Mouse (Mus musculus): Measurements from ENCODE around the gene Gm20388. TPM values are rescaled to one million over a fixed set of nuclear protein-coding genes. Genes with fewer than 3 reads are reported as not detected.
A peak's percentile ranks its signal among the peaks of the same experiment; 100 is the strongest.

The Gm20388 gene
- total RNA-seq, 2 experiments from 2014 or later: 6.8 to 7.8 TPM

DNA sequence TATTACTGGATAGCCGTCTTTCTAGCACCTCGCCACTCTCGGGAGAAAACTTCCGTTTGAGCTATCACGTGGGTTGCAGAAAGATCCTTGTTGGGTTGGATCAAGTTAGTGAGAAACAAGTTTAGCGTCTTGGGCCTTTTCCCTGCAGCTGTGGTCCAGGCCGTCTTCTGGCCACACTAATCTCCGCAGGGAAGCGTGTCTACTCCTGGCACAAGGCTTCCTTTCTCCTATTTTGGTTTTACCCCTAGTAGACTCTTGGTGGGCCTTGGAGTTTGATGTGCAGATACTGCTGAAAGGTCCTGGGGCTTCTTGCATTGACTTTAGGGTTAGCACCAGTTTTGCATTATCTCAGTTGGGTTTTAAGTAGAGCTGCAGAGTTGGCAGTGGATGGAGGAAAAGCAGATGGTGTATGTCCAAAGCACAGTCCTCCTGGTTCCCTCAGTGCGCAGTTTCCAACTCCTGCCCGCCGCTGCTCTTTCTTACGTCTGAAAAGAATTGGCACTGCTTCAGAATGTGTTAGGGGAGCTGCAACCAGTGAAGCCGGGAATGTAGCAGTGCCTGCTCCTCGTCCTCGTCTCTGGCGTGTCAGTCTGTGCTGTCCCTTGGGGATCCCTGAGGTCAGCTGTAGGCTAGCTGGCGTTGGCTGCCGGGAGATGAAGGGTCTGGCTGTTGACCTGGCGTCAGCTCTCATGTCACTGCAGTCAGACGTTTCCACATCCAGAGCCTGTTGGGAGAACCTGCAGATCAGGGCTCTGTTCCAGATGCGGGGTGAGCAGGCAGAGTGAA is 2107.6 kb downstream of the Gm20388 start:
- intact Hi-C loops (cut with DNase I): no loop called here
- peak in 1 of 2 experiments; percentile 24 for DNase-seq

DNA sequence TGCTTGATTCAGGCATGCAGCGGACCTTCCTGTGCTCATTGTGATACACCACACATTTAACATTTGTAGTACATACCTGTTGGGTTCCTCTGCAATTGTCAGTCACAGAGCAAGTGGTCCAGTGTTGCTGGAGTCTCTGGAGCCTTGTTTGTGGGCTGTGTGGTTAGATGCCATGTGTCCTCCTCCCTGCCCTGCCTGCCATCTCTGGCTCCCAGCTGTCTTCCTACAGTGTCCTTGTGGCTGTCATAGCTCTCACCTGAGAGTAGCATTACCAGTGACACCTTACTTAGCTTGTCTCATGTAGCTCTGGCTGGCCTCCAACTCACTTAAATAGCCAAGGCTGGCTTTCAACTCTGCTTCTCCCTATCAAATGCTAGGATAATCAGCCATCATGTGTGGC is 2108.5 kb downstream of the Gm20388 start:
- intact Hi-C loops (cut with DNase I): no loop called here
- DNase-seq: no peak

DNA sequence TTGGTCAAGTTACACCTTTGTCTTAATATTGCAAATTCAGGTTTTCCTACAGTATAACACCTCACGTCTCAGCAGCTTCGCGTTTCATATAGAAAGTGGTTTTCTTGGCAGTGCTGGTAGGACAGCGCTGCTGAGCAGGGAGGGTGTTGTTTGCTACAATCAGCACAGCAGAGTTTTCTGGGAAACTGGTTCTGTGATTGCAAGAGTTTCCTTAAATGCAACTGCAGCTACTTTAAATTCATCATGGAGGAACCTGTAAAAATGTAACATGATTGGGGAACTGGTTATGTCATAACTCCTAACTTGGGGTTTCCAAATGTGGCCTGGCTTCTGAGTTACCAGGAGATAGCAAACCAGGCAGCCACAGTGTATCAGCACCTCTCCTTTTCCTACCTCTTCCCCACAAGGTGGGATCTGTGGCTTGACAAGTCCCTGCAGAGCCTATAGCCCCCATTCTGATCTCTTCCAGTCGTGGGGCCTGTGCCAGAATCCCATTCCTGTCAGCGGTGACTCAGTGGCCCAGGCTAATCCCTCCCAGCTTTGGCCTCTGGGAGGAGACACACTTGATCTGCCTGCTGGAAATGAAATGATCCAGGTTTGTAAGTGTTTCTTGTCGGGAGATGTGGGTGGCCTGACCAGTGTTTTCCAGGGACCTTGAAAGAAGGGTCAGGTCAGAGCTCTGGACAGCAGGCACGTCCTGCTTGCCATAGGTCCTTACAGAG is 2109.6 kb downstream of the Gm20388 start:
- intact Hi-C loops (cut with DNase I): no loop called here
- DNase-seq: no peak

DNA sequence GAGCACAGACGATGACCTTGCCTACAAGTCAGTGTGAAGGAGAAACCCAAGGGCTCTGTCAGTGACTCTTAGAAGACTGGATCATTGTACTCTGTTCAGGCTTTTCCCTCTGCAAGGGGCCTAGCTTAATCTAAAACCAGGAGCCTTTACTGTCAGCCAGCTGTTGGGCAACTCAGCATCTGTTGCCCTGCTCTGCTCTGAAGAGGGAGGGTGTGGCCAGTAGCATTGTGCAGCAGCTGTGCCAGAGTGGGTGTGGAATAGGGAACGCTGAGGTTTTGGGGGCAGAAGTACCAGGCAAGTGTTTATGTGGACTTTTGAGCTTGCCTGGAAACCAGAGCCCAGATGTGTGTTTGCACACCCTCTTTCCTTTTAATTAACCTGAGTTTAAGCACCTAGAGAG is 2111.1 kb downstream of the Gm20388 start:
- intact Hi-C loops (cut with DNase I): no loop called here
- DNase-seq: no peak

DNA sequence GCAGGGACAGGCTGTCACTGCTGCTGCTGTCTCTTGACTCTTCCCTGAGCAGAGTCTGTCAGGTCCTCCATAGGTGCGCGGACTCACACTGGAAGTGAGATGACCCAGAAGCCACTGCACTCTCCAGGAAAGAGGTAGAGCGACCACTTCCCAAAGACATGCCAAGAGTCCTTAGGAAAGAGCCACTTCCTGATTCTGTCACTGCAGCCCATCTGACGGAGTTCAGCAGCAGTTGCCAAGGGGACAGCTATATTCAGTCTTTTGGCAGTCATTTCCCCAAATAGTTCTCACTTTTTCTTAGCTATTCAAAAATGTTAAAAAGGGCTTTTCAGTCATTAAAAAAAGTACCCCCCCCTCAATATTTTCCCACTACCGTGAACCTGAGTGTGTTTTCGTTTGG is 2111.6 kb downstream of the Gm20388 start:
- no peak for DNase-seq
- intact Hi-C loops (cut with DNase I): no loop called here

DNA sequence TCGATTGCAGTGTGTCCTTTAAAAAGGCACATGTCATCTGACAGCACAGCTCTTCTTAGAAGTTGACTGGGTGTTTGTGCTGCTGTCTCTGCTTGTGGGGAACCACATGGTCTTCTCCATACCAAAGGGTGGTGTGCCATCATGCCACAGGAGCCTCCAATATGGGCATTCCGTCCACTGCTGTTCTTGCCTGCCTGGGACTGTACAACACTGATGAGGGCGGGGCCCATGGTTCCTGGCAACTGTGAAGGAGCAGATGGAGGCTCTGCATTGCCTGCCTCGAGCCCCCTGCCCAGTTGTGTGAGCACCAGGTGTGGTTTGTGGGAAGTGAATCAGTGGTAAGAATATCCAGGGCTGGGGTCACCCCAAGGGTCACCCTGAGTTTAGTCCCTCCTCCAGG is 2112.1 kb downstream of the Gm20388 start:
- intact Hi-C loops (cut with DNase I): no loop called here

DNA sequence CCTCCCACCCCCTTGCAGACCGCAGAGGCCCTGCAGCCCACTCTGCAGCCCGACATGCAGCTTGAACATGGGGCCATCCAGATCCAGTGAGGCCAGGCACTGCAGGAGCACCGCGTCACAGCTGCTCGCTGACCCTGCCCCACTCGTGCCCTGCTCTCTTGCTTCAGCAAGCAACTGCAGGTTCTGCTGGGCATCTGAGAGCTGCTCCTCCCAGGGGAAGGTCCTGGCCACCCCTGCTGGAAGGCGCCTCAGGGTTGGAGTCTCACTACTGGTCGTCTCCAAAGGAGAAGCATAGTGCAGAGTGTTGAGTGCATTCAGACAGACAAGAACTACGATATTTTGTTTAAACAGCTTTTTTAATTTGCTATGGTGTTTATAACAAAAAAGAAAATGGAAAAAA is 2114.9 kb downstream of the Gm20388 start:
- no peak for DNase-seq
- intact Hi-C loops (cut with DNase I): no loop called here

More for the DNA sequence above, 2112.1 kb downstream of the Gm20388 start:
- no peak for DNase-seq

DNA sequence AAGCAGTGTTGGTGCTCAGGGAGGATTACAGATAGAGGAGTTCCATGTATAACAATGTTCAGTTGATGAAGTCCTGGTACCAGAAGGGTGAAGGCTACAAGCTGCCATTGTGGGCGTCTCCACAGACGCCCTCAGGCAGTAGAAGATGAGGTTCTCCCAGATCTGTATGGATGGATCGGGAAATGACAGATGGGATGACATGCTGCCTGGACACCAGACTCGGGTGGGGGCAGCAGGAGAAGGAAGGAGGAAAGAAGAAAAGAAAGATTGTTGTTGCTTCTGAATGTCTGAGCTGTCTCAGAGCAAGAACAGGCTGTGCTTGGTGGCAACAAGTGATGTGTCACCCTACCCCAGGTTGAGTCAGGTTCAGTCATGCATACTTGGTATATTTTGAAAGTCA is 2117.5 kb downstream of the Gm20388 start:
- intact Hi-C loops (cut with DNase I): no loop called here
- no peak for DNase-seq

DNA sequence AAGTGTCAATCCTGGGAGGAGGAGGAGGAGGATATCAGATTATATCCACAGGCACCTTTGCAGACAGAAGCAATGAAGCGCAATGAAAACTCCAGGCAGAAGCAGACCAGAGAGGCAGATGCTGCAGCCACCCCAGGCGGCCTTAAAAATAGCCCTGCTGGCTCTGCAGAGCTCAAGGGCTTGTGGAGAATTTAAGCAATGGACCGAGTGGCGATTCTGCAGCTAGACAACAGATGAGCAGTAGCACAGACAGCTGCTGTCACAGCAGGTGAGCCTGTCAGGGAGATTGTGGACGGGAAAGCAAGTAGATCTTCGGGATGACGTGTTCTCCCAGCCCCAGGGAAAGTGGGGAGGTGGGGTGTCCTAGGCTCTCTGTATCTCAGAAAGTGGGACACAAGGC is 2120.3 kb downstream of the Gm20388 start:
- DNase-seq: no peak
- intact Hi-C loops (cut with DNase I): no loop called here

DNA sequence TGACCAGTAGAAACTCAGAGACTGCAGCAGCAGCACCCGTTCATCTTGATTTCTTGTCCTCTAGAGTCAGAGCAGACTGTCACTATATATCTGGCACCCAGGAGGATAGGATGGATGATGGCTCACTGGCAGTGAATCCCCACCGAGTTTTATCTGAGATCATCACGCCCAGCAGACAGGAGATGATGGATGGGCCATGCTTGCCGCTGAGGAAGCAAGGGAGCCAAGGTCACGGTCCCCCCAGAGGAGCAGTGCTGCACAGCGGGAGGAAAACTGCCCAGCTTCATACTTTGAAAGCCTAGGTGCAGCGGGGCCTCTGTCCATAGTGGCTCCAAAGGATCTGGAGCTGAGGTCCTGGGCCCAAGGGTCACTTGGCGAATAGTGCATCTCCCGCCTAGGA is 2122.1 kb downstream of the Gm20388 start:
- intact Hi-C loops (cut with DNase I): no loop called here
- no peak for DNase-seq

DNA sequence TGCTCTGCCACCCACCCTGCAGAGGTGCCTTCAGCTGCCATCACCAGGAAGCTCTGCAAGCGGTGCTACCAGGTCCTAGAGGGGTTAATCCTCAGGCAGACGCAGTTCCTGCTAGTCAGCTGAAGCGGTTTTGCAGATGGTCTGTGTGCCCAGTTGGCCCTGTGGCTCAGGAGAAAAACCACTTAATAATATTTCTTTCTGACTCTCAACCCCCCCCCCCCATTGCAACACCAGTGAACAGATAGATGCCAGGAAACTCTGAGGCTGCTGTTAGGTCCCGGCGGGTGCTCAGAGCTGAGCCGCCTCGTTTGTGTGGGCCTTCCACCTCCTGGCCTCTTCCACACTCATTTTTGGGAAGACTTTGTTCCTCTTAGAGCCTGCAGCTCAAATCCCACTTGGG is 2124.9 kb downstream of the Gm20388 start:
- intact Hi-C loops (cut with DNase I): no loop called here
- no peak for DNase-seq

DNA sequence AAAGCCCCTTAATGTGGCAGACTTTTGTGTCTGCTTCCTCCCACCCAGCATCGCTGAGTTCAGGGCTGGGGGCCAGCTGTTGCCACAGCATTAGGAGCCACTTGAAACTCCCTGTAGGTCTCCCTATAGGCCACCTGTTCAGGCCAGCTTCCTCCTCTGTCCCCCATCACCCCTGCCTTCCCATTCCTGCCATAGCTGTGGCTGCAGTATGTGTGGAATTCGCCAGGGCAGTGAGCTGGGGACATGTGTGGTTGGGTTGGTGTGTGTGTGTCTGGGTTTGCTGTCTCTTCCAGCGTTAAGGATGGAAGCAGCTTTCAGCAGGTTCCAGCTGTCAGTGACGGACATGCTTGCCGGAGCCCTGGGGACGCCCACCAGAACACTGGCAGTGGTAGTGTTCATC is 2125.7 kb downstream of the Gm20388 start:
- DNase-seq: no peak
- intact Hi-C loops (cut with DNase I): no loop called here

DNA sequence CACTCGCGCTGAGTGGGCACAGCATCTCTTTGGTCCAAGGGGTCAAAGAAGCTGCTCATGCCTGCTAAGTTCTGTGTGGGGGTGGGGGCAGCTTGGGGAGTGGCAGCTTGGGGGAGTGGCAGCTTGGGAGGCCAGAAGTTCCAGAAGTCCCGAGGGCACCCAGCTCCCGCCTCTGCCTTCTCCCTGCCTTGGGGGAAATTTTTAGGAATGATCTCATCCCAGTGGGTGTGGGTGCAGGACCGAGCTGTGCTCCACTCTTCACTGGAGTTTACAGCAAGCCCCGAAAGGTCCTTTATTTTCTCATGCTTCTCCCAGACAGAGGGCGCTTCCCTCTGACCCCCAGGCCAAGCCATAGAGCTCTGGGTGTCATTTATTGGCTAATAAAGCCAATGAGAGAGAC is 2126.6 kb downstream of the Gm20388 start:
- intact Hi-C loops (cut with DNase I): no loop called here
- no peak for DNase-seq

DNA sequence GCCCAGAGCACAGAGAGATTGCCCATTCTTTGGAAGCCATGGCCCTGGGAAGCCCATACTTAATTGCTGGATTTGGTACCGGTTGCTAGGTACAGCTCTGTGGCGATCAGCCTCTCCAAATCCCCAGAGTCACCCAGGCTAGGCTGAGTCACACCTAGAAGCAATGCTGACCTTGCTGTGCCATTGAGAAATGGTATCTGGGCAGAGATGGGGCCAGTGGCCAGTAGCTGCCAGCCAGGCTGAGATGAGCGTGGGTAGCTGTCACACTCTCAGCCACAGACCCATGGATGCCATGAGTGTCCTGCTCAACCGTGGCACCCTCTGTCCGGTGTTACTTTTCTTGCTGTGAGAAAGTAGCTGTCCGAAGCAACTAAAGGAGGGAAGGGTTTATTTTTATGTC is 2127.4 kb downstream of the Gm20388 start:
- intact Hi-C loops (cut with DNase I): no loop called here
- no peak for DNase-seq

DNA sequence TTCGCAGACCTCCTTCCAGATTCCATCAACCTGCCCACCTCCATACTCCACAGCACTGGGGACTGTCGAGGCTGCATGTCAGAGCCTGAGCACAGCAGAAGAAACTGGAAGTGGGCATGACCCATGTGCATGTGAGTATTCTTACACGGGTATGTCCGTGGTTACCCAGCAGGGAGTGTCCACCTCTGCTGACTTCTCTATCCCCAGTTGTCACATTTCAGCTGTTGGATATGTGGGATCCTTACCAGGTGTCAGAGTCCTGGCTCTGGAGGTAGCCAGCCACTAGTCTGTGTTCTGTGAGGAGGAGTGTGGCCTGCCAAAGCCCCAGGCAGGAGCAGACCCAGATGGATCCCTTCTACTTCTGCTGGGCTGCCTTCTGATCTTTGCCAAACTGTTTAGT is 2128.8 kb downstream of the Gm20388 start:
- intact Hi-C loops (cut with DNase I): no loop called here

DNA sequence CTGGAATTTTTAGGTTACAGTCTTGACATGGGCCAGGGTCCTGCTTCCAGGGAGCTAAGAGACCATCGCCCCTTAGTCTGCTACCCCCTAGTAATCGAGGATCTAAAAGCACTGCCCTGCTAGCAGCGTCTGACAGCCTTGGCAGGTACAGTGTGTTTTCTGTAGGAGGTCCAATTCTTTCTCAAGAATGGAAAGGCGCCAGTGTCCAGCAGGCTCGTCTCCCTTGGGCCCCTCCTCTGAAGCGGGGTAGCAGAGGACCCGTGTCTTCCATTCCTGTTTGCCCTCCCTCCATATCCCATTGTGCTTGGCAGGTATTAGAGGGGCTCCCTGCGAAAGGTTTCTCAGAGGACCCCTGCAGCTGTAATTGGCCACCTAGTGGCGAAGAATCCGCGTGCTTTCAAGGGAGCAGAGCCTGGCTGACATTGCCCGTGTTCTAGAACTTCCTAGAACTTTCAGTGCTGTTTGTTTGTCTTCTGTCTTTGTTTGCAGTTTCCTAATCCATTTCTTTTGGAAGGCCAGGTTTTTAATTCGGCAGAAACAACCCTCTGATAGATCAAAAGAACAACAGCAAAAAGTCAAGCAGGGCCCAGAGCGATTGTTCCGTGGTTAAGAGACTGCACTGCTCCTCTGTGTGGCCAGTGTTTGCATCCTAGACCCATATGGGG is 2136.7 kb downstream of the Gm20388 start:
- intact Hi-C loops (cut with DNase I): no loop called here
- no peak for DNase-seq

More for the DNA sequence above, 2128.8 kb downstream of the Gm20388 start:
- no peak for DNase-seq

DNA sequence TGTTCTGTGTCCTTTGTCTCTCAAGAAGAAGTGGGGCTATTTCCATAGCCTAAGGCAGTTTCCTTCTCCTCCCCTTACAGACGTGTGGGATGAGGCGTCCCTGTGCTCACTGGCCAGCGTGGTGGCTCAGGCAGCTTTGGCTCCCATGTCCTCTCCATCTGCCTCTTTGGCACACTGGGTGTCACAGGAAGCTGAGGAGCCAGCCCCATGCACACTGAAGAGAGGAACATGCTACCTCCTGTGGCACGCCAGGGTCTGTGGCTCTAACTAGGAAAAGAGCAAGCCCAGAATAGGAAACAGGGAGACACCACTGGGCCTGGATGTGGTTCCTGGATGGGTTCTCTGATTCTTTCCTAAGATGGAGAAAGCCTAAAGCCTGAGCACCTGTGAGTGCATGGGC is 2138.6 kb downstream of the Gm20388 start:
- intact Hi-C loops (cut with DNase I): no loop called here

DNA sequence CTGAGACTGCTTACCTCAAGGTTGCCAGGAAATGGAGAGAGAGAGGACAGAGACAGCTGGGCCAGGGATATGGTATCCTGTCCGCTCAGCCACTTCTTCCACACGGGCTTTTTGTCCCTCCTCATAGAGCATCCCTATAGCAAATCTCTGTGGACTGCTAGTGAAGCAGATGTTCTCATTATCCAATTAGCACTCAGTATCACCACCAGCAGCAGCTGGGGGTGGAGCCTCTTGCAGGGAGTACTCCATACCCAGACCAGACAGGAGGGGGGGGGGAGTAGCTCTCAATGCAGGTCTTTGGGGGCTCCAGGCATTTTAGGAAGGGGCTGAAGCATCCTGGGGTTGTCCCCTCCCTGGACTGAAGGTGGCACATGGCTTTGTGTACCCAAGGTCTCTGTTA is 2139.3 kb downstream of the Gm20388 start:
- no peak for DNase-seq
- intact Hi-C loops (cut with DNase I): no loop called here

More for the DNA sequence above, 2138.6 kb downstream of the Gm20388 start:
- no peak for DNase-seq

DNA sequence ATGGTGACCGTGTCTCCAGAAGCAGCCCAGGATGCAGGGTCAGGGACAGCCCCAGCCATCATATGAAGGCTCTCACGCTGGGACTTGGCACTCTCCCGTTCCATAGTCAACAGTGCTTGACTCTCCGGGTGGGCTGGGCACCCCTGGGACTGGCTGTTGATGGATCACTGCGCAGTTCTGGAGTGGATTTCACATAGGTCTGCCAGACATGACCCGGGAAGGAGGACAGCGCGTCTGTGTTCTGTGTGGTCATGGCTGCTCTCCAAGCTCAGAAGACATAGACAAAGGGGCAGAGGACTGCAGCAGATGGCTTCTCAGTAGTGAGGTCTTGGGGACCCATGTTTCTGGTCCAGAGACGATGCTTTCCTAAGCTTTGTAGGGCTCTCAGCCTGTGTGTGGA is 2140.0 kb downstream of the Gm20388 start:
- intact Hi-C loops (cut with DNase I): loop anchor here (1.0 kb wide), 1 partner anchor 42 kb away; no protein-coding TSS in a partner anchor
- peak in 1 of 2 experiments; percentile 41 for DNase-seq

DNA sequence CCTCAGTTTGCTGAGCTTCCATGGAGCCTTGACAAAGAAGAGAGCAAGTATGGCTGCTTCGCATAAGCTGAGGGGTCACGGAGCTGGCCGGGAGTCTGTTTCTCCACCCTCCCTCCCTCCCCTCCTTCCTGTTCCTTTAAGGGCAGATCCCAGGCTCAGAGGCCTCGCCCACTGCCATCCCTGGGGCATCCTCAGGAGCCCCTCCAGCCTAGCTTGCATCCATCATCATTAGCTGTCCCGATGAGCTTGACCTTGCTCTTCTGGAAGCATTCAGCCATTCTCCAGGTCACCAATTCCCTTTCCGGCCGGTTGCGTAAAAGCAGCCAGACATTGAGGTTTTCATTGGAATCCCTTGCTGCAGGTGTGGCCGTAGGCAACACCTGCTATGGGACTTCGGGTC is 2144.7 kb downstream of the Gm20388 start:
- DNase-seq: no peak
- intact Hi-C loops (cut with DNase I): no loop called here

DNA sequence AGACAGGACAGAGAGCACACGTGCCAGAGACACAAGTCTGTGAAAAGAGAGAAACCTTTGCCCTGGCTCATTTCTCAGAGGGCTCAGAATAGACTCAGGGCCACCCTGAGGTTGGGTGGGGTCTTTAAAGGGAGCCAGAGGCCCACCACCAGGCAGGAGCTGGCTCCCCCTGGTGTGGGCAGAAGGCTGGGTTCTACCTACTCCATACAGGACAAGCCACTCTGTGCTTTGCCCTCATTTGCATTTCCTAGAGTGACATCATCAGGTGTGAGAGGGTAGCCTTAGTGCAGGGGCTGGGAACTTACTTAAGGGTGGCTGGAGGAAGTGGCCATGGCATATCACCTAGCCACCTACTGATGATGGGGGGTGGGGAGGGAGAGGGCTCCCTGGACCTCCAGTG is 2145.5 kb downstream of the Gm20388 start:
- intact Hi-C loops (cut with DNase I): no loop called here
- no peak for DNase-seq

DNA sequence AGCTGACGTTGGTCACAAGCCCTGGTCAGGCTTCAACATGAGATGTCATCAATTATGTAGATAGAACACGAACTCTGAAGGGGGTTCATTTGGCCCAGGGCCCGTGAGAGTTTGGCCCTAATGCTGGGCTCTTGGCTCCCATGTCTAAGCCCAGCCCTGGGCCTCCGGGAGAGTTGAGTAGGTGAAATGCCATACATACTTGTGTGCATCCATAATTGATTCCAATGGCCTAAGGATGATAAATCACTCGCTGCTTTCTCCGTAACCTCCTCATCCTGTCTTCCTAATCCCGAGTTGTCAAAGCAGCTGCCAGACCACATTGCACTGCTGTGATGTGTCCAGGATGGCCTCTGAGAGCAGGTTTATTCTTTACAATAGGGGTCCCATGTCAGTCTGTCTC is 2146.2 kb downstream of the Gm20388 start:
- intact Hi-C loops (cut with DNase I): no loop called here
- no peak for DNase-seq
